Mouse (Mus musculus): Measurements from ENCODE around the gene Galnt6. TPM values are rescaled to one million over a fixed set of nuclear protein-coding genes. Genes with fewer than 3 reads are reported as not detected.

Gene Galnt6
- polyA plus RNA-seq, 1 experiment from 2014 or later, result 0.09 TPM

GRCm38 (mm10) chr15:100667871-100668545 lies 61.2 kb downstream of the Galnt6 start:
- no peaks in the 10 kb centered on the region for H3K36me3 ChIP-seq (ENCODE audit: control insufficient read depth, insufficient read depth, low read length)
- no peak overlapping the region for H3K4me3 ChIP-seq (ENCODE audit: low read depth, low read length)
- whole genome bisulfite sequencing, result 92% methylated on average over 5 of the region's 5 CpGs
- no peaks in the 10 kb centered on the region for H3K4me1 ChIP-seq (ENCODE audit: control insufficient read depth, insufficient read depth, low read length)
- H3K27ac ChIP-seq (ENCODE audit: low read depth, low read length), result no peak overlapping the region
- DNase-seq (ENCODE audit: low spot score), result no peak
- no peak overlapping the region for H3K9ac ChIP-seq (ENCODE audit: low read length)
- no peak for ATAC-seq
- H3K4me2 ChIP-seq (ENCODE audit: low read length), result no peak overlapping the region
- H3K9me3 ChIP-seq (replicated peaks; ENCODE audit: control insufficient read depth, low read length), result no peaks in the 10 kb centered on the region
- no peaks in the 10 kb centered on the region for H3K27me3 ChIP-seq (replicated peaks; ENCODE audit: control insufficient read depth, insufficient read depth, low read length)

GRCm38 (mm10) chr15:100667420-100667819 lies 61.8 kb downstream of the Galnt6 start:
- H3K4me2 ChIP-seq (ENCODE audit: low read length), result no peak overlapping the region
- ATAC-seq, result no peak
- no peaks in the 10 kb centered on the region for H3K27me3 ChIP-seq (replicated peaks; ENCODE audit: control insufficient read depth, insufficient read depth, low read length)
- no peak for DNase-seq (ENCODE audit: low spot score)
- H3K9ac ChIP-seq (ENCODE audit: low read length), result no peak overlapping the region
- H3K36me3 ChIP-seq (ENCODE audit: control insufficient read depth, insufficient read depth, low read length), result no peaks in the 10 kb centered on the region
- no peaks in the 10 kb centered on the region for H3K9me3 ChIP-seq (replicated peaks; ENCODE audit: control insufficient read depth, low read length)
- 64% methylated on average over 6 of the region's 6 CpGs for WGBS
- no peak overlapping the region for H3K27ac ChIP-seq (ENCODE audit: low read depth, low read length)
- H3K4me1 ChIP-seq (ENCODE audit: control insufficient read depth, insufficient read depth, low read length), result no peaks in the 10 kb centered on the region
- H3K4me3 ChIP-seq (ENCODE audit: low read depth, low read length), result no peak overlapping the region

- no peaks in the 10 kb centered on the region for H3K9me3 ChIP-seq (replicated peaks; ENCODE audit: control insufficient read depth, low read length)
- H3K9ac ChIP-seq (ENCODE audit: low read length), result no peak overlapping the region
- H3K4me2 ChIP-seq (ENCODE audit: low read length), result no peak overlapping the region
- H3K27ac ChIP-seq (ENCODE audit: low read depth, low read length), result no peak overlapping the region
- H3K27me3 ChIP-seq (replicated peaks; ENCODE audit: control insufficient read depth, insufficient read depth, low read length), result no peaks in the 10 kb centered on the region
- no peak for DNase-seq (ENCODE audit: low spot score)
- no peaks in the 10 kb centered on the region for H3K4me1 ChIP-seq (ENCODE audit: control insufficient read depth, insufficient read depth, low read length)
- WGBS, result 45% methylated on average over 12 of the region's 12 CpGs
- no peak for ATAC-seq
- no peaks in the 10 kb centered on the region for H3K36me3 ChIP-seq (ENCODE audit: control insufficient read depth, insufficient read depth, low read length)
- no peak overlapping the region for H3K4me3 ChIP-seq (ENCODE audit: low read depth, low read length)
Measured at GRCm38 (mm10) chr15:100666851-100667250, 62.3 kb downstream of the Galnt6 start.

GRCm38 (mm10) chr15:100666219-100666696 lies 62.9 kb downstream of the Galnt6 start:
- ATAC-seq, result no peak

GRCm38 (mm10) chr15:100665411-100666218 lies 63.6 kb downstream of the Galnt6 start:
- Histone ChIP-seq H3K4me2 (ENCODE audit: low read length) (no peak overlapping the region), H3K36me3 (ENCODE audit: control insufficient read depth, insufficient read depth, low read length) (no peaks in the 10 kb centered on the region), H3K4me3 (ENCODE audit: low read depth, low read length) (no peak overlapping the region), H3K9me3 (replicated peaks; ENCODE audit: control insufficient read depth, low read length) (no peaks in the 10 kb centered on the region), H3K27ac (ENCODE audit: low read depth, low read length) (no peak overlapping the region), H3K9ac (ENCODE audit: low read length) (no peak overlapping the region), H3K4me1 (ENCODE audit: control insufficient read depth, insufficient read depth, low read length) (no peaks in the 10 kb centered on the region), H3K27me3 (replicated peaks; ENCODE audit: control insufficient read depth, insufficient read depth, low read length) (no peaks in the 10 kb centered on the region)
- WGBS, result 42% methylated on average over 9 of the region's 9 CpGs
- peak; percentile 31 for DNase-seq (ENCODE audit: low spot score)
- ATAC-seq, result no peak

More at GRCm38 (mm10) chr15:100666219-100666696, 62.9 kb downstream of the Galnt6 start:
- H3K27ac ChIP-seq (ENCODE audit: low read depth, low read length), result no peak overlapping the region
- DNase-seq (ENCODE audit: low spot score), result no peak
- H3K36me3 ChIP-seq (ENCODE audit: control insufficient read depth, insufficient read depth, low read length), result no peaks in the 10 kb centered on the region
- no peaks in the 10 kb centered on the region for H3K9me3 ChIP-seq (replicated peaks; ENCODE audit: control insufficient read depth, low read length)
- H3K9ac ChIP-seq (ENCODE audit: low read length), result no peak overlapping the region
- H3K4me1 ChIP-seq (ENCODE audit: control insufficient read depth, insufficient read depth, low read length), result no peaks in the 10 kb centered on the region
- H3K4me2 ChIP-seq (ENCODE audit: low read length), result no peak overlapping the region
- no peaks in the 10 kb centered on the region for H3K27me3 ChIP-seq (replicated peaks; ENCODE audit: control insufficient read depth, insufficient read depth, low read length)
- 10% methylated on average over 7 of the region's 7 CpGs for WGBS
- no peak overlapping the region for H3K4me3 ChIP-seq (ENCODE audit: low read depth, low read length)

- no peak overlapping the region for H3K9ac ChIP-seq (ENCODE audit: low read length)
- DNase-seq (ENCODE audit: low spot score) (no peak), ATAC-seq (no peak)
- H3K4me1 ChIP-seq (ENCODE audit: control insufficient read depth, insufficient read depth, low read length), result no peaks in the 10 kb centered on the region
- H3K4me3 ChIP-seq (ENCODE audit: low read depth, low read length), result no peak overlapping the region
- no peaks in the 10 kb centered on the region for H3K27me3 ChIP-seq (replicated peaks; ENCODE audit: control insufficient read depth, insufficient read depth, low read length)
- 81% methylated on average over 9 of the region's 9 CpGs for WGBS
- H3K4me2 ChIP-seq (ENCODE audit: low read length), result no peak overlapping the region
- no peak overlapping the region for H3K27ac ChIP-seq (ENCODE audit: low read depth, low read length)
- H3K36me3 ChIP-seq (ENCODE audit: control insufficient read depth, insufficient read depth, low read length), result no peaks in the 10 kb centered on the region
- no peaks in the 10 kb centered on the region for H3K9me3 ChIP-seq (replicated peaks; ENCODE audit: control insufficient read depth, low read length)
Measured at GRCm38 (mm10) chr15:100664813-100665274, 64.3 kb downstream of the Galnt6 start.

GRCm38 (mm10) chr15:100660805-100661204 lies 68.4 kb downstream of the Galnt6 start:
- no peak overlapping the region for H3K4me2 ChIP-seq (ENCODE audit: low read length)
- no peaks in the 10 kb centered on the region for H3K27me3 ChIP-seq (replicated peaks; ENCODE audit: control insufficient read depth, insufficient read depth, low read length)
- H3K9ac ChIP-seq (ENCODE audit: low read length), result no peak overlapping the region
- H3K27ac ChIP-seq (ENCODE audit: low read depth, low read length), result no peak overlapping the region
- H3K4me3 ChIP-seq (ENCODE audit: low read depth, low read length), result no peak overlapping the region
- 87% methylated on average over 5 of the region's 5 CpGs for WGBS
- no peaks in the 10 kb centered on the region for H3K36me3 ChIP-seq (ENCODE audit: control insufficient read depth, insufficient read depth, low read length)
- ATAC-seq (no peak), DNase-seq (ENCODE audit: low spot score) (no peak)
- no peaks in the 10 kb centered on the region for H3K9me3 ChIP-seq (replicated peaks; ENCODE audit: control insufficient read depth, low read length)
- H3K4me1 ChIP-seq (ENCODE audit: control insufficient read depth, insufficient read depth, low read length), result no peaks in the 10 kb centered on the region

- H3K4me1 ChIP-seq (ENCODE audit: control insufficient read depth, insufficient read depth, low read length), result no peaks in the 10 kb centered on the region
- H3K27me3 ChIP-seq (replicated peaks; ENCODE audit: control insufficient read depth, insufficient read depth, low read length), result no peaks in the 10 kb centered on the region
- WGBS, result 81% methylated on average over 9 of the region's 9 CpGs
- ATAC-seq (no peak), DNase-seq (ENCODE audit: low spot score) (no peak)
- no peak overlapping the region for H3K4me2 ChIP-seq (ENCODE audit: low read length)
- H3K4me3 ChIP-seq (ENCODE audit: low read depth, low read length), result no peak overlapping the region
- no peaks in the 10 kb centered on the region for H3K36me3 ChIP-seq (ENCODE audit: control insufficient read depth, insufficient read depth, low read length)
- H3K27ac ChIP-seq (ENCODE audit: low read depth, low read length), result no peak overlapping the region
- no peak overlapping the region for H3K9ac ChIP-seq (ENCODE audit: low read length)
- H3K9me3 ChIP-seq (replicated peaks; ENCODE audit: control insufficient read depth, low read length), result no peaks in the 10 kb centered on the region
Measured at GRCm38 (mm10) chr15:100660306-100660705, 68.9 kb downstream of the Galnt6 start.

- Histone ChIP-seq H3K9me3 (replicated peaks; ENCODE audit: control insufficient read depth, low read length) (no peaks in the 10 kb centered on the region), H3K4me3 (ENCODE audit: low read depth, low read length) (no peak overlapping the region), H3K4me1 (ENCODE audit: control insufficient read depth, insufficient read depth, low read length) (no peaks in the 10 kb centered on the region), H3K27me3 (replicated peaks; ENCODE audit: control insufficient read depth, insufficient read depth, low read length) (no peaks in the 10 kb centered on the region), H3K27ac (ENCODE audit: low read depth, low read length) (no peak overlapping the region), H3K4me2 (ENCODE audit: low read length) (no peak overlapping the region), H3K36me3 (ENCODE audit: control insufficient read depth, insufficient read depth, low read length) (no peaks in the 10 kb centered on the region), H3K9ac (ENCODE audit: low read length) (no peak overlapping the region)
- 88% methylated on average over 5 of the region's 5 CpGs for WGBS
- ATAC-seq (no peak), DNase-seq (ENCODE audit: low spot score) (no peak)
Measured at GRCm38 (mm10) chr15:100655201-100655600, 74.0 kb downstream of the Galnt6 start.
